Mouse (Mus musculus): ENCODE measurements around the gene Tmem212. TPM values are rescaled to one million over a fixed set of nuclear protein-coding genes. Genes with fewer than 3 reads are reported as not detected.

The Tmem212 gene
- polyA plus RNA-seq, 1 experiment from 2014 or later, result not detected

DNA sequence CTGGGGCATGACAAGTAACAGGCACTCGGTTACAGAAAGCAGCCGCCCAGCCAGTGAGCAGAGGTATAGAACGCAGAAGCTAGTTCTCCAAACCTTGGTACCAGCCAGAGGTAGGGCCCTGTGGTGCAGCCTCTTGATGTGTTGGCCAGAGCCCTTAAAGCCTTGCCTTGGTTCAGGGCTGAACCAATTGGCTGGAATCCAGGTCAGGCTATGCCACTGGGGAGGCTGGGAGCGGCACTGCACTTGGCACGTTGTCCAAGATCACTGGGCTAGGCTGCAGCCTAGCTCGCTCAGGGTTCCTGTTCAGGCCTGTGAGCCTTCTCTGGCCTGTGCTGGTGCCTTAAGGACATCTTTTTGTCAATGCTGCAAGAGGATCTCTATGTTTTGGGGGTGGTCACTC, 34.6 kb downstream of the Tmem212 start:
- Histone ChIP-seq H3K4me3 (replicated peaks; ENCODE audit: low read depth, low read length) (no peak overlapping the region), H3K9me3 (ENCODE audit: control insufficient read depth, low read length) (no peaks in the 10 kb centered on the region), H3K27ac (replicated peaks; ENCODE audit: low read depth, low read length) (no peak overlapping the region), H3K36me3 (ENCODE audit: control insufficient read depth, insufficient read depth, low read length) (no peaks in the 10 kb centered on the region), H3K9ac (replicated peaks; ENCODE audit: low read length) (no peak overlapping the region), H3K27me3 (ENCODE audit: control insufficient read depth, insufficient read depth, low read length) (no peaks in the 10 kb centered on the region), H3K4me1 (ENCODE audit: control insufficient read depth, insufficient read depth, low read length) (peaks cover 9% of the 10 kb centered on the region), H3K4me2 (ENCODE audit: low read length) (no peak overlapping the region)
- DNase-seq (peak; percentile 51), ATAC-seq (ENCODE audit: low FRiP score, low TSS enrichment) (no peak; the same call in 1 of the 2 replicates)
- 65% methylated on average over 6 of the region's 6 CpGs for WGBS

DNA sequence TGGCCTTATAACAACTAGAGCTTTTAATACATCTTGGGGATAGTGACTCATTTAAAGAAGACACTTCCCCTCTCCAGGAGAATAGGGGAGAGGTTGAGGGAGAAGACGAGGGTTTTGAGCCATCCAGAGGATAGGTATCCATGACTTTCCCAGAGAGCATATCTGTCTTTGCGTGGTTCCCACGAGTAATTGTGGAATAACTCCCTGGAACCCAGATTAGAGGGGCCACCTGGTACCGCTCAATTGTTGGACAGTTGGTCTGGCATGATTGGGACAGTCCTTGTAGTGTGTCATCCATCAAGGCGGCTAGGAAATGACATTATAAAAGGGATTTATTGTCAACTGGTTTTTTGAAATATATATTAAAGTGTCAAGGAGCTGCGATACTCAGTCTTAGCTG, 35.1 kb downstream of the Tmem212 start:
- 88% methylated on average over 6 of the region's 6 CpGs for WGBS

DNA sequence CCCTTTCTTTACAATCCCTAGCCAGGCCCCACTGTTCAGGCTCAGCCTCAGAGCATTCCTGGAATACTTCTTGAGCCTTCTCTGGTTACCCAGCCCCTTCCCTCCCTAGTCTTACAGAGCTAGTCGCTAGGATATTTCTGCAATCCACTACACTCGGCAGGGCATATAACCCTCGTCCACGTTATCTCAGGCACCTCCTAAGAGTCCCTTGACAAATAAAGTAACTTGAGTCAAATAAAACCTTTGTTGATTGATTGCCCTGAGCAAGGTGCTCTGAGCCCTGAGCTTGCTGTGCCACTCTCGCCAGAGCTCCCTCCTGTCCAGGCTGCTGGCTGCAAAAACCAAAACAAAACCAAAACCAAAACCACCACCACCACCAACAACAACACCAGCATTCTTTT, 37.0 kb downstream of the Tmem212 start:
- Histone ChIP-seq H3K9me3 (ENCODE audit: control insufficient read depth, low read length) (no peaks in the 10 kb centered on the region), H3K27me3 (ENCODE audit: control insufficient read depth, insufficient read depth, low read length) (no peaks in the 10 kb centered on the region), H3K27ac (replicated peaks; ENCODE audit: low read depth, low read length) (no peak overlapping the region), H3K4me1 (ENCODE audit: control insufficient read depth, insufficient read depth, low read length) (peaks cover 9% of the 10 kb centered on the region), H3K36me3 (ENCODE audit: control insufficient read depth, insufficient read depth, low read length) (no peaks in the 10 kb centered on the region), H3K4me3 (replicated peaks; ENCODE audit: low read depth, low read length) (no peak overlapping the region), H3K4me2 (ENCODE audit: low read length) (no peak overlapping the region), H3K9ac (replicated peaks; ENCODE audit: low read length) (no peak overlapping the region)
- DNase-seq (peak; percentile 50), ATAC-seq (ENCODE audit: low FRiP score, low TSS enrichment) (no peak)
- 6% methylated on average over 5 of the region's 5 CpGs for WGBS

More for the DNA sequence above, 35.1 kb downstream of the Tmem212 start:
- Histone ChIP-seq H3K27me3 (ENCODE audit: control insufficient read depth, insufficient read depth, low read length) (no peaks in the 10 kb centered on the region), H3K36me3 (ENCODE audit: control insufficient read depth, insufficient read depth, low read length) (no peaks in the 10 kb centered on the region), H3K9ac (replicated peaks; ENCODE audit: low read length) (no peak overlapping the region), H3K9me3 (ENCODE audit: control insufficient read depth, low read length) (no peaks in the 10 kb centered on the region), H3K27ac (replicated peaks; ENCODE audit: low read depth, low read length) (no peak overlapping the region), H3K4me1 (ENCODE audit: control insufficient read depth, insufficient read depth, low read length) (peaks cover 9% of the 10 kb centered on the region), H3K4me3 (replicated peaks; ENCODE audit: low read depth, low read length) (no peak overlapping the region), H3K4me2 (ENCODE audit: low read length) (no peak overlapping the region)
- DNase-seq (no peak), ATAC-seq (ENCODE audit: low FRiP score, low TSS enrichment) (no peak)

DNA sequence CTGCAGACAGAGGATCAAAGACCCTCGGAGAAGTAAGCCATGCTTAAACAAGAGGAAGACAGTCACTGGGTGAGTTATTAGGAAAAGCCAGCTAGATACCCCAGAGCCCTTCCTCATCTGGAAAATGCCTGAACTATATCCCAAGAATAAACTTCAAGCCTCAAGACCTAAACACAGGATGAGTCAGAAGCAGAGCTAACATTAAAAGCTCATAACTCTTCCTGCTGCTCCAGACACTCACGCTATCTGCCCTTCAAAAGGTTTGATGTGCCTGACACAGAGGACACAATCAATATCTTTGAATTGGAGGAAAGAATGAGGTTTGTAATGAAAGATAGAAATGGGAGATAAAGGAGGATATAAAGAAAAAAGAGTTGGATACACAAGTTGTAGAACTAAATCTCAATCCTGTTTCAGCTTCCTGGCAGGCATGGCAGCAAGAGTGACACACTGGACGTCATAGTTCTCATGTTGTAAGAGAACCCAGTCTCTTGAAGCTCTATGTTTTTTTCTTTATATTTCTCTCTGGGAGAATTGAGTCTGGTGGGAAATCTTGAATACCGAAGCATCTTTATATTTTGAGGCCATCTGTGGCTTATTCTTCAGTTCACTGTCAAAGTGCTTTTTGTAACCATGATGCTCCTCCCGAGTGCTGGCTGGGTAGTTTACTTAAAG, 37.6 kb downstream of the Tmem212 start:
- 22% methylated on average over 5 of the region's 5 CpGs for WGBS
- ATAC-seq (ENCODE audit: low FRiP score, low TSS enrichment) (no peak), DNase-seq (no peak)
- no peaks in the 10 kb centered on the region for H3K27me3 ChIP-seq (ENCODE audit: control insufficient read depth, insufficient read depth, low read length)
- H3K36me3 ChIP-seq (ENCODE audit: control insufficient read depth, insufficient read depth, low read length), result no peaks in the 10 kb centered on the region
- no peak overlapping the region for H3K4me3 ChIP-seq (replicated peaks; ENCODE audit: low read depth, low read length)
- no peak overlapping the region for H3K4me2 ChIP-seq (ENCODE audit: low read length)
- no peak overlapping the region for H3K9ac ChIP-seq (replicated peaks; ENCODE audit: low read length)
- H3K4me1 ChIP-seq (ENCODE audit: control insufficient read depth, insufficient read depth, low read length), result peaks cover 9% of the 10 kb centered on the region
- no peaks in the 10 kb centered on the region for H3K9me3 ChIP-seq (ENCODE audit: control insufficient read depth, low read length)
- H3K27ac ChIP-seq (replicated peaks; ENCODE audit: low read depth, low read length), result no peak overlapping the region

DNA sequence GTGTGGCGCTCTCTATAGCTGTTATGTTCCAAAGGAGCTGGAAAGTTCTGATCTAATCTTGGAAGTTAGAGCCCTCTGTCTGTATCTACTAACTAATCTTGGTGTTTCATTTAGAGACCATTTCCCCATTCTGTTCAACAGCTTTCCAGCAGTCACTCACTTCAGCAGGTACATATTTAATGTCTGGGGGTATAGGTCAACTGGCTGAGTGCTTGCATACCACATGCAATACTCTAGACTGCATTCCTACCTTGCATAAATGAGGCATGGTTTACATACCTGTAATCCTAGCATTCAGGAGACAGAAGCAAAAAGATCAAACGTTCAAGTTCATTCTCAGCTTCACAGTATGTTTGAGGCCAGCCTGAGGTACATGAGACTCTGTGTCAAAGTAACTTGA, 39.9 kb downstream of the Tmem212 start:
- Histone ChIP-seq H3K4me2 (ENCODE audit: low read length) (no peak overlapping the region), H3K36me3 (ENCODE audit: control insufficient read depth, insufficient read depth, low read length) (no peaks in the 10 kb centered on the region), H3K27me3 (ENCODE audit: control insufficient read depth, insufficient read depth, low read length) (no peaks in the 10 kb centered on the region), H3K9ac (replicated peaks; ENCODE audit: low read length) (no peak overlapping the region), H3K4me1 (ENCODE audit: control insufficient read depth, insufficient read depth, low read length) (no peaks in the 10 kb centered on the region), H3K27ac (replicated peaks; ENCODE audit: low read depth, low read length) (no peak overlapping the region), H3K4me3 (replicated peaks; ENCODE audit: low read depth, low read length) (no peak overlapping the region), H3K9me3 (ENCODE audit: control insufficient read depth, low read length) (peaks cover 6% of the 10 kb centered on the region; the same call in 1 of the 2 replicates)
- ATAC-seq (ENCODE audit: low FRiP score, low TSS enrichment) (no peak), DNase-seq (no peak)
- 89% methylated on average over 2 of the region's 2 CpGs for WGBS

DNA sequence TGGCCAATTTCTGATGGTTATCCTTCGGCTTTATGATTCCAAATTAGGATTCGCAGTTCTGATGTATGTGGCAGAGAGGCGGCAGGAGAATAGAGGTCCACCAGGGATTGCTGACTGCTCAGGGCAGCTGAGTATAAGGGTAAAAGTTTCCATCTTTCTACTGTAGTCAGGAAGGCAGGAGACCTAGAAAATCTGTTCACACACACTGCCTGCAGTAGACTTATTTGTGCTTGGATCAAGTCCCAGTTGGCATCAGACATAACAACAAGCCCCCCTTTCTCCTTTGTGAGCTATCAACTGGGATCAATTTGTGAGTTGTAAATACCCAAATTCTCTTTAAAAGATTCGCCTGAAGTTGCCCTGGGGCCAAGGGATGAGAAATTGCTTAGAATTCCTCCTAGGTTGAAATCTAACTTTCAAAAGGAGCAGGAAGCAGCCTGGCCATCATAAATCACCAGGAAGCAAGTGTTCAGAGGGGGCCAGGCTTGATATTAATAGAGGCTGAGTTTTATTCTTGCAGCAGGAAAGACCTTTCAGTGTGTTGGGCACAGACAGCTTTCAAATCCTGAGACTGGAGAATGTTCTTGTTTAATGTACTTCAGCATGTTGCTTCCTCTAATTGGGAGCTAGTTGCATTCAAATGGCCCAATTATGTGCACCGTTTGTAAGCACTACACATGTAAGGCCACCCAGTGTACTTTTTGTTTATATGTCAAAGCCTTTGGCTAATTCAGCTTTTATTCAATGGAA, 41.6 kb downstream of the Tmem212 start:
- Histone ChIP-seq H3K36me3 (ENCODE audit: control insufficient read depth, insufficient read depth, low read length) (no peaks in the 10 kb centered on the region), H3K9me3 (ENCODE audit: control insufficient read depth, low read length) (peaks cover 6% of the 10 kb centered on the region; the same call in 1 of the 2 replicates), H3K4me2 (ENCODE audit: low read length) (no peak overlapping the region), H3K4me1 (ENCODE audit: control insufficient read depth, insufficient read depth, low read length) (no peaks in the 10 kb centered on the region), H3K27me3 (ENCODE audit: control insufficient read depth, insufficient read depth, low read length) (no peaks in the 10 kb centered on the region), H3K9ac (replicated peaks; ENCODE audit: low read length) (no peak overlapping the region), H3K4me3 (replicated peaks; ENCODE audit: low read depth, low read length) (no peak overlapping the region), H3K27ac (replicated peaks; ENCODE audit: low read depth, low read length) (no peak overlapping the region)
- DNase-seq (no peak), ATAC-seq (ENCODE audit: low FRiP score, low TSS enrichment) (no peak)
- WGBS, result 85% methylated on average over 5 of the region's 5 CpGs

DNA sequence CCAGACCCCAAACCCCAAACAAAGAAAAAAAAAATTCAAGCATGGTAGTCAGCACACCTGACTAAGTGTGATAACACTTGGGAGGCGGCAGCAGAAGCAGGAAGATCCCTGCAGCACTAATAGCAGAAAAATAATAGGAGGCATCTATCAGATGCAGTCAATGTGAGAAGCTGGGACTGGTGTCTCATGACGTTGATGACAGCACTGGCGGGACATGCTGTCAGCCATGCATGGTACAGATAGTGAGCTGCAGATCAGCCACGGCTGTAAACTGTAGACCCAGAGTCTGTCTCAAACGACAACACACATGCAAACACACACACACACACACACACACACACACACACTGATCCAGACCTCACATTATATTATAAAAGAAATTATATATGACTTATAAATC, 52.9 kb downstream of the Tmem212 start:
- no peaks in the 10 kb centered on the region for H3K9me3 ChIP-seq (ENCODE audit: control insufficient read depth, low read length)
- no peaks in the 10 kb centered on the region for H3K4me1 ChIP-seq (ENCODE audit: control insufficient read depth, insufficient read depth, low read length)
- WGBS, result 88% methylated on average over 5 of the region's 5 CpGs
- no peak overlapping the region for H3K27ac ChIP-seq (replicated peaks; ENCODE audit: low read depth, low read length)
- no peak for DNase-seq
- no peak overlapping the region for H3K9ac ChIP-seq (replicated peaks; ENCODE audit: low read length)
- no peak overlapping the region for H3K4me2 ChIP-seq (ENCODE audit: low read length)
- no peak for ATAC-seq (ENCODE audit: low FRiP score, low TSS enrichment)
- no peaks in the 10 kb centered on the region for H3K27me3 ChIP-seq (ENCODE audit: control insufficient read depth, insufficient read depth, low read length)
- no peak overlapping the region for H3K4me3 ChIP-seq (replicated peaks; ENCODE audit: low read depth, low read length)
- no peaks in the 10 kb centered on the region for H3K36me3 ChIP-seq (ENCODE audit: control insufficient read depth, insufficient read depth, low read length)

DNA sequence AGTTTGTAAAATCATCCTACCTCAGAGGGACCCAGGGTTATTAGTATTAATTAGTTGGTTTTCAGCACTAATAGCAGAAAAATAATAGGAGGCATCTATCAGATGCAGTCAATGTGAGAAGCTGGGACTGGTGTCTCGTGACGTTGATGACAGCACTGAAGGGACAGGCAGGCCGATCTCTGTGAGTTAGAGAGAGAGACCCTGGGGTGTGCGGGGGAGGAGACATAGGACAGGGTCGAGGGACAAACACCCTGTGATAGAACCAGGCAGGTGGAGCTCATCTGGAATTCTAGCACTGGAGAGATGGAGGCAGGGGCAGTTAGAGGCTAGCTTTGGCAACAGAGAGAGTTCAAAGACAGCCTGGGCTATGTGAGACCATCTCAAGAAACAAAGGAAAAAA, 53.3 kb downstream of the Tmem212 start:
- Histone ChIP-seq H3K4me1 (ENCODE audit: control insufficient read depth, insufficient read depth, low read length) (no peaks in the 10 kb centered on the region), H3K27me3 (ENCODE audit: control insufficient read depth, insufficient read depth, low read length) (no peaks in the 10 kb centered on the region), H3K9me3 (ENCODE audit: control insufficient read depth, low read length) (no peaks in the 10 kb centered on the region), H3K36me3 (ENCODE audit: control insufficient read depth, insufficient read depth, low read length) (no peaks in the 10 kb centered on the region), H3K4me2 (ENCODE audit: low read length) (no peak overlapping the region), H3K9ac (replicated peaks; ENCODE audit: low read length) (no peak overlapping the region), H3K4me3 (replicated peaks; ENCODE audit: low read depth, low read length) (no peak overlapping the region), H3K27ac (replicated peaks; ENCODE audit: low read depth, low read length) (no peak overlapping the region)
- DNase-seq (no peak), ATAC-seq (ENCODE audit: low FRiP score, low TSS enrichment) (no peak)
- 74% methylated on average over 5 of the region's 5 CpGs for WGBS

DNA sequence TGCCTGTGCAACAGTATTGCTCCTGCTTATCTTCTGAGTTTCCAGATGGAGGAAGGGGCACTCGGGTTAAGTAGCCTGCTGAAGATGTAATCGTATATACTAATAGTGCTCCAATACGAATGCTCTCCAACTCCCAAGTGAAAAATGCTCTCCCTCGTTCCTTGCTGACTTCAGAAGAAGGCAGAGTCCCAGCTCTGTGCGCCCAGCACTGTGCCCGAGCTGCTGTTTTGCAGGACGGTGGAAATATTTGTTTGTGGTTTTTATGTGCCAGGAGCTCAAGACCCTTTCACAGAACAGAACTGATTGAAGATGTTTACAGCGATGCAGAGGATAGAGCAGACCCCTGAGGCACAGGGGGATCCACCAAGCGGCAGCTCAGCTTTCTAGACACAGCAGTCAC, 55.9 kb downstream of the Tmem212 start:
- H3K36me3 ChIP-seq (ENCODE audit: control insufficient read depth, insufficient read depth, low read length), result no peaks in the 10 kb centered on the region
- DNase-seq (no peak), ATAC-seq (ENCODE audit: low FRiP score, low TSS enrichment) (no peak)
- H3K4me3 ChIP-seq (replicated peaks; ENCODE audit: low read depth, low read length), result no peak overlapping the region
- 86% methylated on average over 9 of the region's 9 CpGs for WGBS
- H3K9ac ChIP-seq (replicated peaks; ENCODE audit: low read length), result no peak overlapping the region
- no peaks in the 10 kb centered on the region for H3K9me3 ChIP-seq (ENCODE audit: control insufficient read depth, low read length)
- H3K27ac ChIP-seq (replicated peaks; ENCODE audit: low read depth, low read length), result no peak overlapping the region
- no peaks in the 10 kb centered on the region for H3K4me1 ChIP-seq (ENCODE audit: control insufficient read depth, insufficient read depth, low read length)
- no peaks in the 10 kb centered on the region for H3K27me3 ChIP-seq (ENCODE audit: control insufficient read depth, insufficient read depth, low read length)
- no peak overlapping the region for H3K4me2 ChIP-seq (ENCODE audit: low read length)

Data from midbrain, embryonic 14.5 days (tissue).